Mouse (Mus musculus): ENCODE measurements around the gene Slco3a1. TPM values are rescaled to one million over a fixed set of nuclear protein-coding genes. Genes with fewer than 3 reads are reported as not detected.
A peak's percentile ranks its signal among the peaks of the same experiment; 100 is the strongest.

Gene Slco3a1
- polyA plus RNA-seq, 1 experiment from 2014 or later, result 12.4 TPM

GRCm38 (mm10) chr7:74423316-74423715 is 131.3 kb downstream of the Slco3a1 start:
- H3K27ac ChIP-seq (ENCODE audit: low read depth, low read length), result no peak overlapping the region
- no peaks in the 10 kb centered on the region for H3K27me3 ChIP-seq (replicated peaks; ENCODE audit: control insufficient read depth, insufficient read depth, low read length)
- no peak overlapping the region for H3K4me3 ChIP-seq (ENCODE audit: low read depth, low read length)
- 68% methylated on average over 3 of the region's 3 CpGs for WGBS
- H3K9me3 ChIP-seq (replicated peaks; ENCODE audit: control insufficient read depth, low read length), result no peaks in the 10 kb centered on the region
- DNase-seq (ENCODE audit: low spot score) (no peak), ATAC-seq (no peak)
- no peak overlapping the region for H3K9ac ChIP-seq (ENCODE audit: low read length)
- no peak overlapping the region for H3K4me2 ChIP-seq (ENCODE audit: low read length)
- no peaks in the 10 kb centered on the region for H3K36me3 ChIP-seq (ENCODE audit: control insufficient read depth, insufficient read depth, low read length)
- peaks cover 7% of the 10 kb centered on the region for H3K4me1 ChIP-seq (ENCODE audit: control insufficient read depth, insufficient read depth, low read length)

- 85% methylated on average over 2 of the region's 2 CpGs for WGBS
- Histone ChIP-seq H3K4me1 (ENCODE audit: control insufficient read depth, insufficient read depth, low read length) (peaks cover 7% of the 10 kb centered on the region), H3K4me3 (ENCODE audit: low read depth, low read length) (no peak overlapping the region)
Observed at GRCm38 (mm10) chr7:74422731-74423130, 131.8 kb downstream of the Slco3a1 start.

GRCm38 (mm10) chr7:74422002-74422401 is 132.6 kb downstream of the Slco3a1 start:
- no peaks in the 10 kb centered on the region for H3K27me3 ChIP-seq (replicated peaks; ENCODE audit: control insufficient read depth, insufficient read depth, low read length)
- no peak for ATAC-seq

More at GRCm38 (mm10) chr7:74422731-74423130, 131.8 kb downstream of the Slco3a1 start:
- ATAC-seq, result no peak
- no peaks in the 10 kb centered on the region for H3K27me3 ChIP-seq (replicated peaks; ENCODE audit: control insufficient read depth, insufficient read depth, low read length)
- H3K9ac ChIP-seq (ENCODE audit: low read length), result no peak overlapping the region
- no peaks in the 10 kb centered on the region for H3K9me3 ChIP-seq (replicated peaks; ENCODE audit: control insufficient read depth, low read length)
- no peak for DNase-seq (ENCODE audit: low spot score)
- no peaks in the 10 kb centered on the region for H3K36me3 ChIP-seq (ENCODE audit: control insufficient read depth, insufficient read depth, low read length)
- H3K27ac ChIP-seq (ENCODE audit: low read depth, low read length), result no peak overlapping the region
- no peak overlapping the region for H3K4me2 ChIP-seq (ENCODE audit: low read length)

GRCm38 (mm10) chr7:74421591-74421990 is 133.0 kb downstream of the Slco3a1 start:
- 58% methylated on average over 2 of the region's 2 CpGs for WGBS
- Histone ChIP-seq H3K4me2 (ENCODE audit: low read length) (no peak overlapping the region), H3K27me3 (replicated peaks; ENCODE audit: control insufficient read depth, insufficient read depth, low read length) (no peaks in the 10 kb centered on the region), H3K27ac (ENCODE audit: low read depth, low read length) (no peak overlapping the region), H3K9me3 (replicated peaks; ENCODE audit: control insufficient read depth, low read length) (no peaks in the 10 kb centered on the region), H3K4me1 (ENCODE audit: control insufficient read depth, insufficient read depth, low read length) (peaks cover 7% of the 10 kb centered on the region), H3K36me3 (ENCODE audit: control insufficient read depth, insufficient read depth, low read length) (no peaks in the 10 kb centered on the region), H3K9ac (ENCODE audit: low read length) (no peak overlapping the region), H3K4me3 (ENCODE audit: low read depth, low read length) (no peak overlapping the region)
- no peak for ATAC-seq
- DNase-seq (ENCODE audit: low spot score), result no peak

More at GRCm38 (mm10) chr7:74422002-74422401, 132.6 kb downstream of the Slco3a1 start:
- H3K4me3 ChIP-seq (ENCODE audit: low read depth, low read length), result no peak overlapping the region
- no peaks in the 10 kb centered on the region for H3K36me3 ChIP-seq (ENCODE audit: control insufficient read depth, insufficient read depth, low read length)
- WGBS, result 59% methylated on average over 13 of the region's 13 CpGs
- peaks cover 7% of the 10 kb centered on the region for H3K4me1 ChIP-seq (ENCODE audit: control insufficient read depth, insufficient read depth, low read length)
- no peak overlapping the region for H3K9ac ChIP-seq (ENCODE audit: low read length)
- no peaks in the 10 kb centered on the region for H3K9me3 ChIP-seq (replicated peaks; ENCODE audit: control insufficient read depth, low read length)
- no peak for DNase-seq (ENCODE audit: low spot score)
- H3K27ac ChIP-seq (ENCODE audit: low read depth, low read length), result no peak overlapping the region
- H3K4me2 ChIP-seq (ENCODE audit: low read length), result no peak overlapping the region

- no peak overlapping the region for H3K27ac ChIP-seq (ENCODE audit: low read depth, low read length)
- no peaks in the 10 kb centered on the region for H3K27me3 ChIP-seq (replicated peaks; ENCODE audit: control insufficient read depth, insufficient read depth, low read length)
- DNase-seq (ENCODE audit: low spot score) (no peak), ATAC-seq (no peak)
- no peak overlapping the region for H3K4me3 ChIP-seq (ENCODE audit: low read depth, low read length)
- WGBS, result 90% methylated on average over 4 of the region's 4 CpGs
- no peak overlapping the region for H3K9ac ChIP-seq (ENCODE audit: low read length)
- H3K4me2 ChIP-seq (ENCODE audit: low read length), result no peak overlapping the region
- H3K4me1 ChIP-seq (ENCODE audit: control insufficient read depth, insufficient read depth, low read length), result peaks cover 10% of the 10 kb centered on the region
- no peaks in the 10 kb centered on the region for H3K9me3 ChIP-seq (replicated peaks; ENCODE audit: control insufficient read depth, low read length)
- H3K36me3 ChIP-seq (ENCODE audit: control insufficient read depth, insufficient read depth, low read length), result no peaks in the 10 kb centered on the region
Observed at GRCm38 (mm10) chr7:74419706-74420105, 134.9 kb downstream of the Slco3a1 start.

GRCm38 (mm10) chr7:74417009-74417408 is 137.6 kb downstream of the Slco3a1 start:
- no peak overlapping the region for H3K4me2 ChIP-seq (ENCODE audit: low read length)
- no peak for ATAC-seq
- 73% methylated on average over 6 of the region's 6 CpGs for WGBS

GRCm38 (mm10) chr7:74415241-74415640 is 139.3 kb downstream of the Slco3a1 start:
- H3K36me3 ChIP-seq (ENCODE audit: control insufficient read depth, insufficient read depth, low read length), result no peaks in the 10 kb centered on the region
- 83% methylated on average over 6 of the region's 6 CpGs for WGBS
- no peak overlapping the region for H3K27ac ChIP-seq (ENCODE audit: low read depth, low read length)
- no peak for ATAC-seq
- no peak overlapping the region for H3K4me3 ChIP-seq (ENCODE audit: low read depth, low read length)
- no peak overlapping the region for H3K4me2 ChIP-seq (ENCODE audit: low read length)
- peak; percentile 43 for DNase-seq (ENCODE audit: low spot score)
- no peaks in the 10 kb centered on the region for H3K27me3 ChIP-seq (replicated peaks; ENCODE audit: control insufficient read depth, insufficient read depth, low read length)
- peaks cover 12% of the 10 kb centered on the region; the same call in 1 of the 2 replicates for H3K4me1 ChIP-seq (ENCODE audit: control insufficient read depth, insufficient read depth, low read length)
- no peak overlapping the region for H3K9ac ChIP-seq (ENCODE audit: low read length)
- H3K9me3 ChIP-seq (replicated peaks; ENCODE audit: control insufficient read depth, low read length), result no peaks in the 10 kb centered on the region

More at GRCm38 (mm10) chr7:74417009-74417408, 137.6 kb downstream of the Slco3a1 start:
- DNase-seq (ENCODE audit: low spot score), result no peak
- Histone ChIP-seq H3K4me3 (ENCODE audit: low read depth, low read length) (no peak overlapping the region), H3K9me3 (replicated peaks; ENCODE audit: control insufficient read depth, low read length) (no peaks in the 10 kb centered on the region), H3K9ac (ENCODE audit: low read length) (no peak overlapping the region), H3K4me1 (ENCODE audit: control insufficient read depth, insufficient read depth, low read length) (peaks cover 12% of the 10 kb centered on the region; the same call in 1 of the 2 replicates), H3K27me3 (replicated peaks; ENCODE audit: control insufficient read depth, insufficient read depth, low read length) (no peaks in the 10 kb centered on the region), H3K27ac (ENCODE audit: low read depth, low read length) (no peak overlapping the region), H3K36me3 (ENCODE audit: control insufficient read depth, insufficient read depth, low read length) (no peaks in the 10 kb centered on the region)

- Histone ChIP-seq H3K27ac (ENCODE audit: low read depth, low read length) (peak overlapping the region; percentile 48; the same call in 1 of the 2 replicates), H3K9me3 (replicated peaks; ENCODE audit: control insufficient read depth, low read length) (no peaks in the 10 kb centered on the region), H3K27me3 (replicated peaks; ENCODE audit: control insufficient read depth, insufficient read depth, low read length) (no peaks in the 10 kb centered on the region), H3K4me3 (ENCODE audit: low read depth, low read length) (no peak overlapping the region), H3K36me3 (ENCODE audit: control insufficient read depth, insufficient read depth, low read length) (no peaks in the 10 kb centered on the region), H3K4me1 (ENCODE audit: control insufficient read depth, insufficient read depth, low read length) (peaks cover 12% of the 10 kb centered on the region; the same call in 1 of the 2 replicates), H3K4me2 (ENCODE audit: low read length) (no peak overlapping the region), H3K9ac (ENCODE audit: low read length) (no peak overlapping the region)
- 32% methylated on average over 9 of the region's 9 CpGs for WGBS
- ATAC-seq (peak; percentile 73), DNase-seq (ENCODE audit: low spot score) (peak; percentile 80)
Observed at GRCm38 (mm10) chr7:74413738-74414716, 140.6 kb downstream of the Slco3a1 start.
